Mouse (Mus musculus) stomach, embryonic 16.5 days (tissue): Measurements from ENCODE around the gene Lhx4. TPM values are rescaled to one million over a fixed set of nuclear protein-coding genes. Genes with fewer than 3 reads are reported as not detected.
A peak's percentile ranks its signal among the peaks of the same experiment; 100 is the strongest.

Source experiments
- ATAC-seq: fragments of 200-750 bp; cut with Nextera tagmentation; 2 replicates; pipeline ENCODE4 v1.8.0; 2017; ENCODE audit warnings: moderate number of reproducible peaks, moderate TSS enrichment; ENCODE audit not compliant: insufficient read depth, low FRiP score
- H3K27ac ChIP-seq: fragments of 300-500 bp; sonication (generic); 2 replicates; pipeline ENCODE4 v1.5.1; 2014; ENCODE audit warnings: low read length
- H3K27me3 ChIP-seq: fragments of 300-500 bp; sonication (generic); 2 replicates; pipeline ENCODE4 v1.6.1; 2014; ENCODE audit warnings: low read length, control low read depth, mixed read lengths; ENCODE audit not compliant: control insufficient read depth, insufficient read depth
- H3K36me3 ChIP-seq: fragments of 300-500 bp; sonication (generic); 2 replicates; pipeline ENCODE4 v1.6.1; 2014; ENCODE audit warnings: low read length; ENCODE audit not compliant: control insufficient read depth, insufficient read depth
- H3K4me1 ChIP-seq: fragments of 300-500 bp; sonication (generic); 2 replicates; pipeline ENCODE4 v1.6.1; 2014; ENCODE audit warnings: low read length, control low read depth, mixed read lengths; ENCODE audit not compliant: control insufficient read depth, insufficient read depth
- H3K4me2 ChIP-seq: fragments of 300-500 bp; sonication (generic); 2 replicates; pipeline ENCODE4 v1.6.1; 2014; ENCODE audit warnings: low read depth, low read length, mixed read lengths
- H3K4me3 ChIP-seq: fragments of 300-500 bp; sonication (generic); replicated peaks from 2 replicates; pipeline ENCODE4 v1.5.1; 2014; ENCODE audit warnings: mild to moderate bottlenecking, low read length
- H3K9ac ChIP-seq: fragments of 300-500 bp; sonication (generic); 2 replicates; pipeline ENCODE4 v1.6.1; 2014; ENCODE audit warnings: low read length
- H3K9me3 ChIP-seq: fragments of 300-500 bp; sonication (generic); replicated peaks from 2 replicates; pipeline ENCODE4 v1.6.1; 2016; ENCODE audit warnings: low read length, control low read depth; ENCODE audit not compliant: control insufficient read depth
- WGBS: fragments of 180-500 bp; shearing (Covaris S2); extraction: QIAGEN DNeasy Blood & Tissue Kit; methylation state at CpG from one replicate; pipeline ENCODE4 v1.1.7; 2014; 5-methylcytosine and 5-hydroxymethylcytosine counted together
- polyA plus RNA-seq: library from polyadenylated mRNA; unstranded; fragments of >200 nt; fragmentation: Nextera tagmentation; extraction: Ambion mirVana; gene quantifications from 2 replicates; pipeline ENCODE4 v1.2.1, GENCODE M21; 2015

Gene Lhx4
- polyA plus RNA-seq, 1 experiment from 2014 or later: not detected

- 72% methylated on average over 7 of the region's 7 CpGs for WGBS
- Histone ChIP-seq H3K4me1 (no peaks in the 10 kb centered on the region), H3K36me3 (peaks cover 30% of the 10 kb centered on the region), H3K27me3 (no peaks in the 10 kb centered on the region), H3K4me3 (no peak overlapping the region), H3K4me2 (no peak overlapping the region), H3K27ac (no peak overlapping the region), H3K9me3 (no peaks in the 10 kb centered on the region), H3K9ac (no peak overlapping the region)
- no peak for ATAC-seq
These were observed 34.4 kb upstream of the Lhx4 start for GRCm38 (mm10) chr1:155785886-155786285.

GRCm38 (mm10) chr1:155784343-155785205 lies 33.1 kb upstream of the Lhx4 start:
- H3K9me3 ChIP-seq: no peaks in the 10 kb centered on the region
- no peaks in the 10 kb centered on the region for H3K27me3 ChIP-seq
- H3K9ac ChIP-seq: no peak overlapping the region
- no peaks in the 10 kb centered on the region for H3K4me1 ChIP-seq
- H3K4me2 ChIP-seq: no peak overlapping the region
- no peak for ATAC-seq
- H3K4me3 ChIP-seq: no peak overlapping the region
- peaks cover 22% of the 10 kb centered on the region for H3K36me3 ChIP-seq
- 36% methylated on average over 19 of the region's 19 CpGs for WGBS
- no peak overlapping the region for H3K27ac ChIP-seq

GRCm38 (mm10) chr1:155782382-155782781 lies 30.9 kb upstream of the Lhx4 start:
- WGBS: 83% methylated on average over 5 of the region's 5 CpGs
- ATAC-seq: no peak
- no peak overlapping the region for H3K9ac ChIP-seq
- H3K27ac ChIP-seq: no peak overlapping the region
- no peaks in the 10 kb centered on the region for H3K27me3 ChIP-seq
- H3K4me1 ChIP-seq: peaks cover 7% of the 10 kb centered on the region; the same call in 1 of the 2 replicates
- H3K9me3 ChIP-seq: no peaks in the 10 kb centered on the region
- no peak overlapping the region for H3K4me2 ChIP-seq
- no peak overlapping the region for H3K4me3 ChIP-seq
- peaks cover 13% of the 10 kb centered on the region for H3K36me3 ChIP-seq

GRCm38 (mm10) chr1:155777641-155778625 lies 26.4 kb upstream of the Lhx4 start:
- no peak overlapping the region for H3K9ac ChIP-seq
- H3K4me3 ChIP-seq: no peak overlapping the region
- peak; percentile 89 for ATAC-seq
- H3K4me1 ChIP-seq: peaks cover 10% of the 10 kb centered on the region; the same call in 1 of the 2 replicates
- peaks cover 9% of the 10 kb centered on the region; the same call in 1 of the 2 replicates for H3K36me3 ChIP-seq
- 55% methylated on average over 14 of the region's 14 CpGs for WGBS
- peak overlapping the region; percentile 11; the same call in 1 of the 2 replicates for H3K27ac ChIP-seq
- no peaks in the 10 kb centered on the region for H3K9me3 ChIP-seq
- no peak overlapping the region for H3K4me2 ChIP-seq
- H3K27me3 ChIP-seq: no peaks in the 10 kb centered on the region

GRCm38 (mm10) chr1:155759167-155759566 lies 7.7 kb upstream of the Lhx4 start:
- Histone ChIP-seq H3K36me3 (no peaks in the 10 kb centered on the region), H3K9me3 (no peaks in the 10 kb centered on the region), H3K4me3 (no peak overlapping the region), H3K27ac (no peak overlapping the region), H3K4me2 (no peak overlapping the region), H3K4me1 (no peaks in the 10 kb centered on the region), H3K9ac (no peak overlapping the region), H3K27me3 (0 out of 2 replicates have a peak, but pooled peaks cover 3% of the 10 kb centered on the region)
- ATAC-seq: no peak
- WGBS: 70% methylated on average over 12 of the region's 12 CpGs

GRCm38 (mm10) chr1:155758711-155759110 lies 7.2 kb upstream of the Lhx4 start:
- ATAC-seq: no peak
- Histone ChIP-seq H3K36me3 (no peaks in the 10 kb centered on the region), H3K4me3 (no peak overlapping the region), H3K4me1 (no peaks in the 10 kb centered on the region), H3K27me3 (0 out of 2 replicates have a peak, but pooled peaks cover 3% of the 10 kb centered on the region), H3K4me2 (no peak overlapping the region), H3K9ac (no peak overlapping the region), H3K27ac (no peak overlapping the region), H3K9me3 (no peaks in the 10 kb centered on the region)
- 86% methylated on average over 4 of the region's 4 CpGs for WGBS

GRCm38 (mm10) chr1:155757621-155758020 lies 6.1 kb upstream of the Lhx4 start:
- no peak for ATAC-seq
- no peaks in the 10 kb centered on the region for H3K36me3 ChIP-seq
- no peak overlapping the region for H3K4me2 ChIP-seq
- H3K27me3 ChIP-seq: 0 out of 2 replicates have a peak, but pooled peaks cover 3% of the 10 kb centered on the region
- 60% methylated on average over 7 of the region's 7 CpGs for WGBS
- no peak overlapping the region for H3K9ac ChIP-seq
- H3K4me1 ChIP-seq: no peaks in the 10 kb centered on the region
- no peak overlapping the region for H3K27ac ChIP-seq
- H3K9me3 ChIP-seq: no peaks in the 10 kb centered on the region
- no peak overlapping the region for H3K4me3 ChIP-seq

GRCm38 (mm10) chr1:155753411-155753810 lies 1.9 kb upstream of the Lhx4 start:
- Histone ChIP-seq H3K27me3 (peaks cover 37% of the 10 kb centered on the region), H3K27ac (no peak overlapping the region), H3K4me3 (no peak overlapping the region), H3K9me3 (no peaks in the 10 kb centered on the region), H3K36me3 (no peaks in the 10 kb centered on the region), H3K9ac (no peak overlapping the region), H3K4me1 (no peaks in the 10 kb centered on the region), H3K4me2 (no peak overlapping the region)
- WGBS: 64% methylated on average over 9 of the region's 9 CpGs
- no peak for ATAC-seq
